Mouse (Mus musculus): ENCODE data around the gene Gm4027. TPM values are rescaled to one million over a fixed set of nuclear protein-coding genes. Genes with fewer than 3 reads are reported as not detected.
"Not testable (repeated sequence)": the region's sequence is repeated elsewhere in the genome, so short reads cannot be mapped to it uniquely, and the experiment has no call there.

The Gm4027 gene
- total RNA-seq (2015; ENCODE audit: low replicate concordance) (not detected in 2 replicates), total RNA-seq (2017; ENCODE audit: low replicate concordance) (not detected in 2 replicates)

- ATAC-seq (replicated peaks; ENCODE audit: low FRiP score, poor library complexity, severe bottlenecking), result not testable (repeated sequence)
Measured at GRCm38 (mm10) chr12:87618569-87618968, at the start of gene Gm4027. Gene Gm4027 (plus strand): TSS chr12:87618869.

GRCm38 (mm10) chr12:87601388-87601787 lies 17.3 kb upstream of the Gm4027 start:
- ATAC-seq (replicated peaks; ENCODE audit: low FRiP score, poor library complexity, severe bottlenecking), result not testable (repeated sequence)

- ATAC-seq (replicated peaks; ENCODE audit: low FRiP score, poor library complexity, severe bottlenecking), result not testable (repeated sequence)
Measured at GRCm38 (mm10) chr12:87602388-87602787, 16.3 kb upstream of the Gm4027 start, which contains the start of gene Oog1. Gene Oog1 (plus strand): TSS chr12:87602688.

GRCm38 (mm10) chr12:87644520-87644919 lies 25.9 kb downstream of the Gm4027 start, which contains the start of gene Gm16381:
Gene Gm16381 (minus strand): TSS chr12:87644620.
- not testable (repeated sequence) for ATAC-seq (replicated peaks; ENCODE audit: low FRiP score, poor library complexity, severe bottlenecking)

- ATAC-seq (replicated peaks; ENCODE audit: low FRiP score, poor library complexity, severe bottlenecking), result not testable (repeated sequence)
Measured at GRCm38 (mm10) chr12:87652916-87653703, 34.4 kb downstream of the Gm4027 start.

Other genes with a start within 250 kb of the Gm4027 start
- gene Sptlc2, start 230.5 kb upstream of the Gm4027 start, total RNA-seq (2015; ENCODE audit: low replicate concordance), result 43.7 and 57.3 TPM in 2 replicates
- 33.7 and 61.5 TPM in 2 replicates for gene Sptlc2, start 230.5 kb upstream of the Gm4027 start, total RNA-seq (2017; ENCODE audit: low replicate concordance)
- gene Slirp, start 175.0 kb upstream of the Gm4027 start, total RNA-seq (2015; ENCODE audit: low replicate concordance), result 15.5 and 27.3 TPM in 2 replicates
- 0.85 and 21.6 TPM in 2 replicates for gene Slirp, start 175.0 kb upstream of the Gm4027 start, total RNA-seq (2017; ENCODE audit: low replicate concordance)
- 6.1 and 7.5 TPM in 2 replicates for gene Alkbh1, start 174.9 kb upstream of the Gm4027 start, total RNA-seq (2015; ENCODE audit: low replicate concordance)
- 9.8 and 15.7 TPM in 2 replicates for gene Alkbh1, start 174.9 kb upstream of the Gm4027 start, total RNA-seq (2017; ENCODE audit: low replicate concordance)
- gene Snw1, start 146.6 kb upstream of the Gm4027 start, total RNA-seq (2015; ENCODE audit: low replicate concordance), result 12.1 and 13.8 TPM in 2 replicates
- 36.2 and 38.6 TPM in 2 replicates for gene Snw1, start 146.6 kb upstream of the Gm4027 start, total RNA-seq (2017; ENCODE audit: low replicate concordance)
- not detected in 2 replicates for gene Gm5788, start 124.1 kb upstream of the Gm4027 start, total RNA-seq (2015; ENCODE audit: low replicate concordance)
- not detected in 2 replicates for gene Gm5788, start 124.1 kb upstream of the Gm4027 start, total RNA-seq (2017; ENCODE audit: low replicate concordance)
- not detected in 2 replicates for gene Gm8300, start 104.6 kb upstream of the Gm4027 start, total RNA-seq (2015; ENCODE audit: low replicate concordance)
- not detected in 2 replicates for gene Gm8300, start 104.6 kb upstream of the Gm4027 start, total RNA-seq (2017; ENCODE audit: low replicate concordance)
- not detected in 2 replicates for gene Oog1, start 16.2 kb upstream of the Gm4027 start, total RNA-seq (2015; ENCODE audit: low replicate concordance)
- gene Oog1, start 16.2 kb upstream of the Gm4027 start, total RNA-seq (2017; ENCODE audit: low replicate concordance), result not detected in 2 replicates
- not detected in 2 replicates for gene Gm16381, start 25.8 kb downstream of the Gm4027 start, total RNA-seq (2015; ENCODE audit: low replicate concordance)
- gene Gm16381, start 25.8 kb downstream of the Gm4027 start, total RNA-seq (2017; ENCODE audit: low replicate concordance), result not detected in 2 replicates
- not detected in 2 replicates for gene Gm21319, start 156.9 kb downstream of the Gm4027 start, total RNA-seq (2015; ENCODE audit: low replicate concordance)
- gene Gm21319, start 156.9 kb downstream of the Gm4027 start, total RNA-seq (2017; ENCODE audit: low replicate concordance), result not detected in 2 replicates
- gene Gm21936, start 176.6 kb downstream of the Gm4027 start, total RNA-seq (2015; ENCODE audit: low replicate concordance), result not detected in 2 replicates
- not detected in 2 replicates for gene Gm21936, start 176.6 kb downstream of the Gm4027 start, total RNA-seq (2017; ENCODE audit: low replicate concordance)
- not detected in 2 replicates for gene BB287469, start 197.7 kb downstream of the Gm4027 start, total RNA-seq (2015; ENCODE audit: low replicate concordance)
- gene BB287469, start 197.7 kb downstream of the Gm4027 start, total RNA-seq (2017; ENCODE audit: low replicate concordance), result not detected in 2 replicates
- gene Gm2001, start 223.5 kb downstream of the Gm4027 start, total RNA-seq (2015; ENCODE audit: low replicate concordance), result not detected in 2 replicates
- not detected in 2 replicates for gene Gm2001, start 223.5 kb downstream of the Gm4027 start, total RNA-seq (2017; ENCODE audit: low replicate concordance)

Data from erythroblast, adult 5-6 weeks (primary cell).